Mouse (Mus musculus): ENCODE data around the gene Sac3d1.
"Not testable (repeated sequence)": the region's sequence is repeated elsewhere in the genome, so short reads cannot be mapped to it uniquely, and the experiment has no call there.

Sac3d1 gene

GRCm38 (mm10) chr19:6117986-6118676 lies at the start of gene Sac3d1:
TSS of gene Sac3d1 (minus strand) at chr19:6118650.
- peak; percentile 62 for DNase-seq (ENCODE audit: low spot score)

GRCm38 (mm10) chr19:6166750-6167149 lies 48.3 kb upstream of the Sac3d1 start:
- no peak for DNase-seq (ENCODE audit: low spot score)

- DNase-seq (ENCODE audit: low spot score): no peak
Measured at GRCm38 (mm10) chr19:6163872-6164547, 45.6 kb upstream of the Sac3d1 start.

- DNase-seq (ENCODE audit: low spot score): no peak
Measured at GRCm38 (mm10) chr19:6157220-6157619, 38.8 kb upstream of the Sac3d1 start.

GRCm38 (mm10) chr19:6156372-6156771 lies 37.9 kb upstream of the Sac3d1 start:
- no peak for DNase-seq (ENCODE audit: low spot score)

- no peak for DNase-seq (ENCODE audit: low spot score)
Measured at GRCm38 (mm10) chr19:6155174-6155573, 36.7 kb upstream of the Sac3d1 start.

- DNase-seq (ENCODE audit: low spot score): no peak
Measured at GRCm38 (mm10) chr19:6144842-6145241, 26.4 kb upstream of the Sac3d1 start.

GRCm38 (mm10) chr19:6141394-6141749 lies 22.9 kb upstream of the Sac3d1 start, which contains the start of gene Arl2:
TSS of gene Arl2 (minus strand) at chr19:6141548.
- DNase-seq (ENCODE audit: low spot score): no peak

GRCm38 (mm10) chr19:6140678-6141393 lies 22.4 kb upstream of the Sac3d1 start, which contains the start of gene Batf2:
TSS of gene Batf2 (plus strand) at chr19:6140983.
- DNase-seq (ENCODE audit: low spot score): peak; percentile 90

GRCm38 (mm10) chr19:6140374-6140677 lies 21.9 kb upstream of the Sac3d1 start:
- DNase-seq (ENCODE audit: low spot score): no peak

- no peak for DNase-seq (ENCODE audit: low spot score)
Measured at GRCm38 (mm10) chr19:6139701-6140100, 21.3 kb upstream of the Sac3d1 start.

- DNase-seq (ENCODE audit: low spot score): no peak
Measured at GRCm38 (mm10) chr19:6136397-6136796, 17.9 kb upstream of the Sac3d1 start.

GRCm38 (mm10) chr19:6133197-6133596 lies 14.7 kb upstream of the Sac3d1 start:
- DNase-seq (ENCODE audit: low spot score): not testable (repeated sequence)

- no peak for DNase-seq (ENCODE audit: low spot score)
Measured at GRCm38 (mm10) chr19:6132171-6132827, 13.8 kb upstream of the Sac3d1 start.

- not testable (repeated sequence) for DNase-seq (ENCODE audit: low spot score)
Measured at GRCm38 (mm10) chr19:6130414-6131128, 12.1 kb upstream of the Sac3d1 start.

- peak; percentile 92 for DNase-seq (ENCODE audit: low spot score)
Measured at GRCm38 (mm10) chr19:6127760-6128341, 9.4 kb upstream of the Sac3d1 start, which contains the start of gene Snx15. TSS of gene Snx15 (minus strand) at chr19:6128304.

GRCm38 (mm10) chr19:6126789-6127580 lies 8.5 kb upstream of the Sac3d1 start:
- DNase-seq (ENCODE audit: low spot score): no peak

GRCm38 (mm10) chr19:6126289-6126688 lies 7.8 kb upstream of the Sac3d1 start:
- no peak for DNase-seq (ENCODE audit: low spot score)

- DNase-seq (ENCODE audit: low spot score): no peak
Measured at GRCm38 (mm10) chr19:6124898-6125297, 6.4 kb upstream of the Sac3d1 start.

GRCm38 (mm10) chr19:6123330-6123729 lies 4.9 kb upstream of the Sac3d1 start:
- no peak for DNase-seq (ENCODE audit: low spot score)

- no peak for DNase-seq (ENCODE audit: low spot score)
Measured at GRCm38 (mm10) chr19:6121761-6122160, 3.3 kb upstream of the Sac3d1 start.

All from ovary, postnatal 10 days (tissue).